Mouse (Mus musculus) adrenal gland, postnatal 0 days (tissue): Measurements from ENCODE around the gene Scaf4. TPM values are rescaled to one million over a fixed set of nuclear protein-coding genes. Genes with fewer than 3 reads are reported as not detected.

Experiments used
- polyA plus RNA-seq: library from polyadenylated mRNA; unstranded; fragments of >200 nt; fragmentation: Nextera tagmentation; extraction: Ambion mirVana; gene quantifications from 2 replicates; pipeline ENCODE4 v1.2.1, GENCODE M21; 2015

Scaf4 gene
- polyA plus RNA-seq = 11.4 and 16.0 TPM in 2 replicates

DNA sequence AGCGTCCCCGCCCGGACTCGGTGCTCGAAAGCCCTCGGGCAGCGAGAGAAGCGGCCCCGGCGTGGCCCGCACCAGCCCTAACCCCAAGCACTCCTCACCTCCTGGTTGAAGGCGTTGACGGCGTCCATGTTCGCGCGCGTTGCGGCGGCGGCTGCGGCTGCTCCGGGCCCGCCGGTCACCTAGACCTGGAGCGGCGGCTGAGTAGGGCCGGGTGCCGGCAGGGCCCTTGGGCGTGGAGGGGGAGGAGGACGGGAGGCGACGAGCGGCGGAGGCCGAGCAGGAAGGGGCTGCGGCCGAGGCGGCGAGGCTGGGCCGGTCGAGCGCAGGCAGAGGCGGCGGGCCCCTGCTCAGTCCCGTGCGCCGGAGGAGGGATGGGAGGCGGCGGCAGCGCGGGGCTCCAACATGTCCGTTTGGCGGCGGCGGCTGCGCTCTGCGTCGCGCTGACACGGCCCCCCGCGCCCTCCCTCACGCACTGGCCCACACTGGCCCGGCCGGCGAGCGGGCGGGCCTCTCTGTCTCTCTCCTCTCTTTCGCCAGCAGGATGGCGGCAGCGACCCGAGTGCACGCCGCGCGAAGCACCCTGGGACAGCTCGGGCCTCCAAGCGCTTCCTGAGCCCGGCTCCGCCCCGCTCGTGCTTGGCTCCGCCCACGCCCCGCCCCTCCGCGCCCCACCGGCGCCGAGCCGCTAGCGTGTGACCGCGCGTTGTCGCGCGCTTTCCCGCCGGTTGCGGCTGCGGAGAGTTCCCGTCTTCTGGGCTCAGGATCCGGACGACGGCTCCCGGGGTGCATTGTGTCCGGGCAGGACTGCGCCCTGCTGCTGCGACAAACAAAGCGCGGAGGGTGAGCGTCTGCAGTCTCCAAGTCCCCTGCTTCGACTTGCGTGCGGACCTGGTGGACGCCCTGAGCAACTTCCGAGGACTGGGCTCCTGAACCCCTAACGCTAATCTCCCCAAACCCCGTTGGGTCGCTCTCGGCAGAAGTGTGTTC, at the start of gene Scaf4:
Gene Scaf4, minus strand, starts transcription at position 599 of the 987 bp plus-strand sequence.

GRCm38 (mm10) chr16:90220026-90220891, 64.0 kb downstream of the Scaf4 start, which contains the start of gene Sod1:
TSS of gene Sod1 (plus strand) at chr16:90220754.

Other genes with a start within 250 kb of the Scaf4 start
- 11.6 and 23.2 TPM in 2 replicates for gene Tiam1, start 140.7 kb downstream of the Scaf4 start, polyA plus RNA-seq
- 2,074 and 2,800 TPM in 2 replicates for gene Sod1, start 63.7 kb downstream of the Scaf4 start, polyA plus RNA-seq
- 3.4 TPM in 2 replicates for gene Hunk, start 101.5 kb upstream of the Scaf4 start, polyA plus RNA-seq